Mouse (Mus musculus): ENCODE measurements around the gene Irx4.

- TF ChIP-seq POLR2AphosphoS2 (IDR thresholded peaks at IDR 0.05; ENCODE audit: insufficient read length, low read depth): no peak
- no peak for TF ChIP-seq POLR2A (IDR thresholded peaks at IDR 0.05; ENCODE audit: insufficient read length, low read depth)
- TF ChIP-seq MYOD1 (IDR thresholded peaks at IDR 0.05; ENCODE audit: control insufficient read depth in 1 of 3, insufficient read length in 2 of 3, low read depth in 2 of 3): no peak
- no peak for TF ChIP-seq E2F4 (IDR thresholded peaks at IDR 0.05; ENCODE audit: insufficient read depth)
Measured at GRCm38 (mm10) chr13:73264831-73265230, 4.6 kb downstream of the Irx4 start.
